Mouse (Mus musculus): ENCODE measurements around the gene Krtap8-1. TPM values are rescaled to one million over a fixed set of nuclear protein-coding genes. Genes with fewer than 3 reads are reported as not detected.

Gene Krtap8-1
- polyA plus RNA-seq, 1 experiment from 2014 or later: not detected

DNA sequence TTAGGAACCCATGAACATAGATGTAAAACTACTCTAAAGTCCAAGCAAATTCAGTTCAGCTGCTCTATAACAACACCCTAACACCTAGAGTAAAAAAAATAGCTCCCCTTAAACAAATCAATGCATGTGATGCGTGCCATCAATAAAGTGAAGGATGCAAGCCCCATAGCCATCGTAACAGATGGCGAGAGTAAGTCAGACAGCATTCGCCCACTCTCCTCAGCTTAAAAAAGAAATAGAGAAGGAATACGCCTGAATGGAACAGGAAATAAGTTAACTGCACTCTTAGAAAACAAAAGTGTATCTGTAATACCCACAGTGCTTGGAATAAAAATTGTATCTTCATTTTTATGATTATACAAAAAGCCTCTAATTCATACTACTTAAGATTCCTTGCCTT, 9.2 kb upstream of the Krtap8-1 start:
- Histone ChIP-seq H3K27me3 (replicated peaks) (no peaks in the 10 kb centered on the region), H3K36me3 (replicated peaks) (no peaks in the 10 kb centered on the region), H3K4me1 (no peaks in the 10 kb centered on the region), H3K9me3 (no peaks in the 10 kb centered on the region), H3K9ac (no peak overlapping the region), H3K27ac (no peak overlapping the region), H3K4me2 (no peak overlapping the region), H3K4me3 (no peak overlapping the region)
- WGBS: 89% methylated on average over 5 of the region's 5 CpGs
- no peak for ATAC-seq (replicated peaks)

DNA sequence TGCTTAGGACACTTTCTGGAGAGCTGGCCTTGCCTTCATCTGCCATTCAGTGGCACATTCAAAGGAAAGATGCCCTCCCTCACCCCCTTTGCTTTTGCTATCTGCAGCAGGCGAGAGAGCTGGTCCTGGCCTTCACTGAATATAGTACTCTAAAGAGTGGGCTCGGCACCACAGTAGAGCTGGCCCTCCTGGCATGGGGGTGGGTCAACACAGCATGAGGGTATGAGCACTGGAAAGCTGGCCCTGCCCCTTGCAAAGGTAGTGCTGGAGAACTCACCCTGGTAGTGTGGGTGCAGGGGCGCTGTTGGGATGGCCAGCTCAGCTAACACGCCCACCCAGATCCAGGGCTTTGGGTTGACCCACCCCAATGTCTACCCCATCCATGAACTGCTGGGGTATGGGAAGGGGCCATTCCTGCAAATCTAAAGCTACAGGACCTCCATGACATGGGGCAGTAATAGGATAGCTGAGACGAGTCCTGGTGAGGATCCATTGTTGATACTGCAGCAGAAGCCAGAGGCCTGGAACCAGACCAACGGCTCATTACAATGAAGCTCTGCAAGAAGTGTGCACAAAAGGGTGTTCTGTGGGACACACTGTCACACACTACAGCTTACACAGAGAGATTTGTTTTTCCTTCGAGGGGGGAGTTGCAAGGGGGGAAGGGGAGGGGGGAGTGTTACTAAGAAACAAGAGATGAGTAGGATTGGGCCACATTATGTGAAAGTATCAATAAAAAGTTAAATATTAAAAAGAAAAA, 7.8 kb upstream of the Krtap8-1 start:
- no peak overlapping the region for H3K4me2 ChIP-seq
- no peak overlapping the region for H3K9ac ChIP-seq
- no peak for ATAC-seq (replicated peaks)
- H3K4me3 ChIP-seq: no peak overlapping the region
- H3K27ac ChIP-seq: no peak overlapping the region
- 76% methylated on average over 7 of the region's 7 CpGs for WGBS
- H3K27me3 ChIP-seq (replicated peaks): no peaks in the 10 kb centered on the region
- H3K9me3 ChIP-seq: no peaks in the 10 kb centered on the region
- no peaks in the 10 kb centered on the region for H3K36me3 ChIP-seq (replicated peaks)
- no peaks in the 10 kb centered on the region for H3K4me1 ChIP-seq

DNA sequence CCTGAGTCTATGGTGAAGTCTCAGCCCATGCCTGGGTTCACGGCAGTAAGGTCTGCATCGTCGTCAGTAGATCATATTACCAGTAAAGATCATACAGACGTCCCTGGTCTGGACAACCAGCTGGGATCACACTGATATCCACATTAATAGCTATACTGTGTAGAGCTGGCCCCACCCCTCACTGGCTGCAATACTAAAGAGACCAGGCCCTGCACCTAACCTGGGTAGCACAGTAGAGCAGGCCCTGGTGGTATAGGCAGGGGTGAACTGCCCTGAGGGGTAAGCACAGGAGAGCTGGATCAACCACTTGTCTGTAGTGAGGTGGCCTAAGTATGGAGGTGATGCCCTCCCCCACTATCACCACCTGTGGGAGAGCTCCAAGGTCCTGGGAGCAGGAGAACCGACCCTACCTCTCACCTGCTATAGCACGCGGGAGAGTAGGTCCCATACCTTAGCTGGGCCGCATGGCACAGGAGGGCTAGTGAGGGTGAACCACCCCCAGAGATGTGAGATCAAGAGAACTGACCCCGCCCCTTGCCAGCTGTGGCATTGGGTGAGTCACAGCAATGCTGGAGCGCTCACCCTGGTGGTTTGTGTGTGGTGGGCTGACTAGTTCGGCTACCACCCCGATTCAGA, 10.0 kb downstream of the Krtap8-1 start:
- no peak for ATAC-seq (replicated peaks)
- 89% methylated on average over 12 of the region's 12 CpGs for WGBS
- no peaks in the 10 kb centered on the region for H3K9me3 ChIP-seq

DNA sequence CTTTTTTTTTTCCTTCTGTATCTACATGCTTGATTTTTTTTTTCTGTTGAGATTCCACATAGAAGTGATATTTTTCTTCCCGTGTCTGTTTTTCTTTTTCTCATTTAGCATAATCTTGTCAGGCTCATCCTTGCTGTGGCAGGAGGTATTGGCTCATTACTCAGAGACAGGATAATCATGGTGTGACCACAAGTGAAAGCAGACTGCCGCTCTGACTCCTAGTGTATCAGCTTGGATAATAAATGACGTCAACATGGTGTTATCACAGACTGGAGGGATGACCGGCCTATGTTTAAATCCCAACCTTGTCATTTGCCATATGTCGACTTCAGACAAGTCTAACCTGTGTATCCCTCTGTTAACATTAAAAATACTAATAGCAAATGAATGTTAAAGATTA, 26.6 kb downstream of the Krtap8-1 start:
- H3K9ac ChIP-seq: no peak overlapping the region
- no peaks in the 10 kb centered on the region for H3K36me3 ChIP-seq (replicated peaks)
- no peaks in the 10 kb centered on the region for H3K9me3 ChIP-seq
- H3K27me3 ChIP-seq (replicated peaks): no peaks in the 10 kb centered on the region
- no peak overlapping the region for H3K4me2 ChIP-seq
- H3K4me1 ChIP-seq: no peaks in the 10 kb centered on the region
- WGBS: 76% methylated on average over 5 of the region's 5 CpGs
- no peak for ATAC-seq (replicated peaks)
- no peak overlapping the region for H3K27ac ChIP-seq
- no peak overlapping the region for H3K4me3 ChIP-seq

More for the DNA sequence above, 10.0 kb downstream of the Krtap8-1 start:
- Histone ChIP-seq H3K4me3 (no peak overlapping the region), H3K4me1 (no peaks in the 10 kb centered on the region), H3K27ac (no peak overlapping the region), H3K36me3 (replicated peaks) (no peaks in the 10 kb centered on the region), H3K4me2 (no peak overlapping the region), H3K27me3 (replicated peaks) (no peaks in the 10 kb centered on the region), H3K9ac (no peak overlapping the region)

Other genes starting within 250 kb of the Krtap8-1 start
- gene Krtap21-1, start 84.1 kb downstream of the Krtap8-1 start, polyA plus RNA-seq (2015; fragmentation: Nextera tagmentation; extraction: Ambion mirVana): not detected in 2 replicates
- not detected in 2 replicates for gene Krtap6-2, start 67.8 kb downstream of the Krtap8-1 start, polyA plus RNA-seq (2015; fragmentation: Nextera tagmentation; extraction: Ambion mirVana)
- gene Krtap7-1, start 20.4 kb upstream of the Krtap8-1 start, polyA plus RNA-seq (2015; fragmentation: Nextera tagmentation; extraction: Ambion mirVana): not detected in 2 replicates
- gene Krtap11-1, start 83.2 kb upstream of the Krtap8-1 start, polyA plus RNA-seq (2015; fragmentation: Nextera tagmentation; extraction: Ambion mirVana): not detected in 2 replicates

All from midbrain, embryonic 15.5 days (tissue).